Mouse (Mus musculus) kidney, adult 2 months (tissue): ENCODE measurements around the gene H1foo. TPM values are rescaled to one million over a fixed set of nuclear protein-coding genes. Genes with fewer than 3 reads are reported as not detected.

Experiments used
- DNase-seq: peaks from one replicate; pipeline ENCODE4 v3.0.0; 2021
- H3K27ac ChIP-seq: fragments of 200-500 bp; 2 replicates; pipeline ENCODE4 v1.5.1; 2012; ENCODE audit warnings: low read depth, low read length, control low read depth, inconsistent platforms; ENCODE audit not compliant: insufficient read depth
- H3K27me3 ChIP-seq: fragments of 200-500 bp; replicated peaks from 2 replicates; pipeline ENCODE4 v1.6.1; 2012; ENCODE audit warnings: mild to moderate bottlenecking, moderate library complexity, low read length, inconsistent platforms; ENCODE audit not compliant: control insufficient read depth, insufficient read depth
- H3K36me3 ChIP-seq: fragments of 200-500 bp; 2 replicates; pipeline ENCODE4 v1.6.1; 2012; ENCODE audit warnings: mild to moderate bottlenecking, moderate library complexity, low read length, inconsistent platforms; ENCODE audit not compliant: control insufficient read depth, insufficient read depth
- H3K4me1 ChIP-seq: fragments of 200-500 bp; 2 replicates; pipeline ENCODE4 v1.6.1; 2011; ENCODE audit warnings: low read length; ENCODE audit not compliant: control insufficient read depth, insufficient read depth
- H3K4me3 ChIP-seq: fragments of 200-500 bp; 2 replicates; pipeline ENCODE4 v1.5.1; 2011; ENCODE audit warnings: mild to moderate bottlenecking, low read depth, low read length, control low read depth; ENCODE audit not compliant: insufficient read depth
- CTCF ChIP-seq: fragments of 200-500 bp; conservative IDR thresholded peaks from 2 replicates; pipeline ENCODE4 v1.5.1; 2011; ENCODE audit warnings: low read depth, mild to moderate bottlenecking, control low read depth, low read length, moderate library complexity, mixed read lengths; ENCODE audit not compliant: insufficient read depth, insufficient read length
- POLR2A ChIP-seq: fragments of 200-500 bp; IDR thresholded peaks from one replicate; pipeline ENCODE4 v1.6.1; 2011; ENCODE audit warnings: low read depth, low read length, control low read depth
- WGBS: fragments of 180-500 bp; shearing (Covaris S2); methylation state at CpG from one replicate; pipeline ENCODE4 v1.1.7; 2018; 5-methylcytosine and 5-hydroxymethylcytosine counted together
- polyA plus RNA-seq: library from polyadenylated mRNA; depleted of rRNA; stranded (reverse); fragments of >200 nt; gene quantifications from 2 replicates; pipeline ENCODE4 v1.2.3, GENCODE M21; 2012

Gene H1foo
- polyA plus RNA-seq, 1 experiment: not detected

GRCm38 (mm10) chr6:115992981-115993380 lies 48.2 kb downstream of the H1foo start:
- TF ChIP-seq POLR2A (no peak), CTCF (no peak)
- DNase-seq: no peak
- peak overlapping the region; percentile 64 for H3K4me3 ChIP-seq
- peak overlapping the region; percentile 32 for H3K27ac ChIP-seq
- WGBS: 47% methylated on average over 6 of the region's 6 CpGs
- peaks cover 4% of the 10 kb centered on the region; the same call in 1 of the 2 replicates for H3K4me1 ChIP-seq
- no peaks in the 10 kb centered on the region for H3K27me3 ChIP-seq
- no peaks in the 10 kb centered on the region for H3K36me3 ChIP-seq

- TF ChIP-seq POLR2A (no peak), CTCF (no peak)
- Histone ChIP-seq H3K4me3 (peak overlapping the region; percentile 64), H3K36me3 (no peaks in the 10 kb centered on the region), H3K4me1 (peaks cover 4% of the 10 kb centered on the region; the same call in 1 of the 2 replicates), H3K27ac (peak overlapping the region; percentile 80), H3K27me3 (no peaks in the 10 kb centered on the region)
- WGBS: 4% methylated on average over 86 of the region's 86 CpGs
- DNase-seq: no peak
Measured at GRCm38 (mm10) chr6:115993463-115994145, 48.9 kb downstream of the H1foo start.

GRCm38 (mm10) chr6:115994146-115994876 lies 49.6 kb downstream of the H1foo start:
- DNase-seq: peak; percentile 33
- no peak for TF ChIP-seq POLR2A
- TF ChIP-seq CTCF: no peak
- Histone ChIP-seq H3K4me3 (peak overlapping the region; percentile 64), H3K4me1 (peaks cover 4% of the 10 kb centered on the region; the same call in 1 of the 2 replicates), H3K27ac (peak overlapping the region; percentile 80), H3K27me3 (no peaks in the 10 kb centered on the region), H3K36me3 (no peaks in the 10 kb centered on the region)
- WGBS: 2% methylated on average over 93 of the region's 93 CpGs

- H3K27me3 ChIP-seq: no peaks in the 10 kb centered on the region
- WGBS: 2% methylated on average over 49 of the region's 51 CpGs
- DNase-seq: peak; percentile 98
- H3K27ac ChIP-seq: peak within 1 kb of the TSS; percentile 88
- no peak for TF ChIP-seq CTCF
- peak; percentile 53 for TF ChIP-seq POLR2A
- H3K36me3 ChIP-seq: no peaks in the 10 kb centered on the region
- peak within 1 kb of the TSS; percentile 76 for H3K4me3 ChIP-seq
- H3K4me1 ChIP-seq: peaks cover 4% of the 10 kb centered on the region; the same call in 1 of the 2 replicates
Measured at GRCm38 (mm10) chr6:115994877-115995520, 50.3 kb downstream of the H1foo start, which contains the start of gene Plxnd1. Plxnd1 (minus strand) TSS chr6:115995005.

GRCm38 (mm10) chr6:115995531-115995941 lies 50.8 kb downstream of the H1foo start:
- H3K27ac ChIP-seq: peak overlapping the region; percentile 85
- peak; percentile 52 for DNase-seq
- no peak overlapping the region for H3K4me3 ChIP-seq
- 46% methylated on average over 4 of the region's 4 CpGs for WGBS
- no peaks in the 10 kb centered on the region for H3K36me3 ChIP-seq
- H3K4me1 ChIP-seq: peaks cover 4% of the 10 kb centered on the region; the same call in 1 of the 2 replicates
- TF ChIP-seq CTCF: no peak
- TF ChIP-seq POLR2A: no peak
- H3K27me3 ChIP-seq: no peaks in the 10 kb centered on the region

- H3K27ac ChIP-seq: peak overlapping the region; percentile 85
- H3K27me3 ChIP-seq: no peaks in the 10 kb centered on the region
- TF ChIP-seq POLR2A (no peak), CTCF (peak; percentile 37)
- H3K4me1 ChIP-seq: peaks cover 4% of the 10 kb centered on the region; the same call in 1 of the 2 replicates
- no peak overlapping the region for H3K4me3 ChIP-seq
- H3K36me3 ChIP-seq: no peaks in the 10 kb centered on the region
- WGBS: 41% methylated on average over 6 of the region's 6 CpGs
- DNase-seq: peak; percentile 91
Measured at GRCm38 (mm10) chr6:115996171-115996851, 51.6 kb downstream of the H1foo start.
